Mouse (Mus musculus): ENCODE data around the gene Skida1. TPM values are rescaled to one million over a fixed set of nuclear protein-coding genes. Genes with fewer than 3 reads are reported as not detected.

The Skida1 gene
- total RNA-seq, 1 experiment from 2014 or later = 0.23 TPM

- ATAC-seq (ENCODE audit: extremely low read depth, insufficient number of reproducible peaks, low FRiP score, poor library complexity, severe bottlenecking) = peak; percentile 86
These were observed 8.0 kb upstream of the Skida1 start for GRCm38 (mm10) chr2:18056786-18057255.

GRCm38 (mm10) chr2:18055929-18056785, 7.3 kb upstream of the Skida1 start:
- peak; percentile 69 for ATAC-seq (ENCODE audit: extremely low read depth, insufficient number of reproducible peaks, low FRiP score, poor library complexity, severe bottlenecking)

- ATAC-seq (ENCODE audit: extremely low read depth, insufficient number of reproducible peaks, low FRiP score, poor library complexity, severe bottlenecking) = no peak
These were observed 6.4 kb upstream of the Skida1 start, which contains the start of gene Mllt10 for GRCm38 (mm10) chr2:18055016-18055928. Mllt10 (plus strand) TSS chr2:18055237.

- ATAC-seq (ENCODE audit: extremely low read depth, insufficient number of reproducible peaks, low FRiP score, poor library complexity, severe bottlenecking) = no peak
These were observed 5.2 kb upstream of the Skida1 start for GRCm38 (mm10) chr2:18053951-18054530.

- no peak for ATAC-seq (ENCODE audit: extremely low read depth, insufficient number of reproducible peaks, low FRiP score, poor library complexity, severe bottlenecking)
These were observed 4.5 kb upstream of the Skida1 start for GRCm38 (mm10) chr2:18053243-18053950.

GRCm38 (mm10) chr2:18052581-18052980, 3.7 kb upstream of the Skida1 start:
- no peak for ATAC-seq (ENCODE audit: extremely low read depth, insufficient number of reproducible peaks, low FRiP score, poor library complexity, severe bottlenecking)

- no peak for ATAC-seq (ENCODE audit: extremely low read depth, insufficient number of reproducible peaks, low FRiP score, poor library complexity, severe bottlenecking)
These were observed 3.0 kb upstream of the Skida1 start for GRCm38 (mm10) chr2:18051831-18052170.

- ATAC-seq (ENCODE audit: extremely low read depth, insufficient number of reproducible peaks, low FRiP score, poor library complexity, severe bottlenecking) = no peak
These were observed 2.4 kb upstream of the Skida1 start for GRCm38 (mm10) chr2:18051026-18051830.

GRCm38 (mm10) chr2:18050541-18050985, 1.7 kb upstream of the Skida1 start:
- peak; percentile 57 for ATAC-seq (ENCODE audit: extremely low read depth, insufficient number of reproducible peaks, low FRiP score, poor library complexity, severe bottlenecking)

GRCm38 (mm10) chr2:18050018-18050417, 1.2 kb upstream of the Skida1 start:
- ATAC-seq (ENCODE audit: extremely low read depth, insufficient number of reproducible peaks, low FRiP score, poor library complexity, severe bottlenecking) = no peak

- no peak for ATAC-seq (ENCODE audit: extremely low read depth, insufficient number of reproducible peaks, low FRiP score, poor library complexity, severe bottlenecking)
These were observed 499 bp upstream of the Skida1 start for GRCm38 (mm10) chr2:18049279-18049821.

- peak; percentile 23; the same call in 1 of the 2 replicates for ATAC-seq (ENCODE audit: extremely low read depth, insufficient number of reproducible peaks, low FRiP score, poor library complexity, severe bottlenecking)
These were observed 1.0 kb downstream of the Skida1 start for GRCm38 (mm10) chr2:18047646-18048452.

- ATAC-seq (ENCODE audit: extremely low read depth, insufficient number of reproducible peaks, low FRiP score, poor library complexity, severe bottlenecking) = 0 out of 2 replicates have a peak, but pooled peaks have one; percentile 27
These were observed 1.8 kb downstream of the Skida1 start for GRCm38 (mm10) chr2:18046758-18047645.

GRCm38 (mm10) chr2:18046186-18046585, 2.7 kb downstream of the Skida1 start:
- ATAC-seq (ENCODE audit: extremely low read depth, insufficient number of reproducible peaks, low FRiP score, poor library complexity, severe bottlenecking) = no peak

- ATAC-seq (ENCODE audit: extremely low read depth, insufficient number of reproducible peaks, low FRiP score, poor library complexity, severe bottlenecking) = no peak
These were observed 3.1 kb downstream of the Skida1 start for GRCm38 (mm10) chr2:18045781-18046181.
